12 mouse cellular contexts compared by ENCODE assay signal in genomic region chr8:111786701-111787588, GRCm38 (mm10). TPM values are rescaled to one million over a fixed set of nuclear protein-coding genes. Genes with fewer than 3 reads are reported as not detected.
DNase-seq lines count a peak whose midpoint lies in the region; ATAC-seq and TF ChIP-seq lines count a peak whose summit lies in the region.
"Had no signal": no experiment of that assay in that cellular context is flagged by ENCODE, and none has a peak within 500 bp of the region (broad histone marks: within the 10 kb centered on the region; RNA-seq: fewer than 3 reads in every experiment).

No protein-coding gene starts in this region.

- H3K4me3 ChIP-seq in layer of hippocampus, adult 2 months, result no peak overlapping the region
- H3K4me3 ChIP-seq in forebrain, embryonic 11.5 days (ENCODE audit: low read depth, low read length), result no peak overlapping the region
- H3K4me3 ChIP-seq in limb, embryonic 13.5 days, result no peak overlapping the region
- H3K4me3 ChIP-seq in stomach, embryonic 16.5 days (replicated peaks; ENCODE audit: low read length), result no peak overlapping the region
- H3K4me3 ChIP-seq in kidney, embryonic 14.5 days (ENCODE audit: low read length), result no peak overlapping the region

- H3K4me1 ChIP-seq in forebrain, embryonic 11.5 days (replicated peaks; ENCODE audit: control insufficient read depth, insufficient read depth, low read length), result peaks cover 9% of the 10 kb centered on the region; the same call in 1 of the 2 replicates
- peaks cover 45% of the 10 kb centered on the region for H3K4me1 ChIP-seq in limb, embryonic 13.5 days
- H3K4me1 ChIP-seq in stomach, embryonic 16.5 days (ENCODE audit: control insufficient read depth, insufficient read depth, low read length), result peaks cover 13% of the 10 kb centered on the region
- H3K4me1 ChIP-seq in kidney, embryonic 14.5 days (ENCODE audit: control insufficient read depth, insufficient read depth, low read length), result peaks cover 12% of the 10 kb centered on the region

- no peaks in the 10 kb centered on the region for H3K36me3 ChIP-seq in forebrain, embryonic 11.5 days (ENCODE audit: control insufficient read depth, insufficient read depth, low read length)
- H3K36me3 ChIP-seq in limb, embryonic 13.5 days, result peaks cover 20% of the 10 kb centered on the region
- H3K36me3 ChIP-seq in stomach, embryonic 16.5 days (ENCODE audit: control insufficient read depth, insufficient read depth, low read length), result no peaks in the 10 kb centered on the region
- peaks cover 3% of the 10 kb centered on the region; the same call in 1 of the 2 replicates for H3K36me3 ChIP-seq in kidney, embryonic 14.5 days (ENCODE audit: control insufficient read depth, insufficient read depth, low read length)

- no peak overlapping the region for H3K9ac ChIP-seq in forebrain, embryonic 11.5 days (ENCODE audit: low read length)
- H3K9ac ChIP-seq in limb, embryonic 13.5 days, result no peak overlapping the region
- H3K9ac ChIP-seq in stomach, embryonic 16.5 days (ENCODE audit: low read length), result no peak overlapping the region
- no peak overlapping the region for H3K9ac ChIP-seq in kidney, embryonic 14.5 days (ENCODE audit: low read depth, low read length)

- H3K27me3 ChIP-seq in forebrain, embryonic 11.5 days (ENCODE audit: control insufficient read depth, insufficient read depth, low read length), result no peaks in the 10 kb centered on the region
- no peaks in the 10 kb centered on the region for H3K27me3 ChIP-seq in limb, embryonic 13.5 days
- H3K27me3 ChIP-seq in stomach, embryonic 16.5 days (ENCODE audit: control insufficient read depth, insufficient read depth, low read length), result no peaks in the 10 kb centered on the region
- H3K27me3 ChIP-seq in kidney, embryonic 14.5 days (ENCODE audit: control insufficient read depth, insufficient read depth, low read length), result no peaks in the 10 kb centered on the region

- peak overlapping the region; percentile 16; the same call in 1 of the 2 replicates for H3K4me2 ChIP-seq in forebrain, embryonic 11.5 days (ENCODE audit: low read depth, low read length, severe bottlenecking)
- H3K4me2 ChIP-seq in limb, embryonic 13.5 days (replicated peaks), result peak overlapping the region; percentile 11; the same call in 1 of the 2 replicates
- H3K4me2 ChIP-seq in stomach, embryonic 16.5 days (ENCODE audit: low read depth, low read length), result no peak overlapping the region
- H3K4me2 ChIP-seq in kidney, embryonic 14.5 days (replicated peaks; ENCODE audit: low read depth, low read length), result no peak overlapping the region

- ATAC-seq in forebrain, embryonic 11.5 days (replicated peaks; ENCODE audit: low FRiP score), result 0 out of 2 replicates have a peak, but pooled peaks have one; percentile 49
- ATAC-seq in limb, embryonic 13.5 days (ENCODE audit: low FRiP score, low read depth), result peak; percentile 52; the same call in 1 of the 2 replicates
- no peak for ATAC-seq in stomach, embryonic 16.5 days (ENCODE audit: insufficient read depth, low FRiP score)
- ATAC-seq in kidney, embryonic 14.5 days (ENCODE audit: low FRiP score, low TSS enrichment), result no peak

- DNase-seq in layer of hippocampus, adult 2 months (ENCODE audit: low spot score in 2 of 2), result no peak
- no peak for DNase-seq in layer of hippocampus, adult 11-12 months (ENCODE audit: low spot score)
- no peak for DNase-seq in forebrain, embryonic 11.5 days (ENCODE audit: low spot score)
- no peak for DNase-seq in lung, adult 18-20 months
- DNase-seq in ovary, postnatal 14 days (ENCODE audit: low spot score), result no peak
- DNase-seq: right cerebral cortex, postnatal 14 days; thymus, postnatal 25 days had no signal

- TF ChIP-seq CTCF in layer of hippocampus, adult 2 months (conservative IDR thresholded peaks at IDR 0.05), result no peak

- H3K9me3 ChIP-seq in forebrain, embryonic 11.5 days (ENCODE audit: control insufficient read depth, low read length), result no peaks in the 10 kb centered on the region
- H3K9me3 ChIP-seq in limb, embryonic 13.5 days, result no peaks in the 10 kb centered on the region
- no peaks in the 10 kb centered on the region for H3K9me3 ChIP-seq in stomach, embryonic 16.5 days (replicated peaks; ENCODE audit: control insufficient read depth, low read length)
- H3K9me3 ChIP-seq in kidney, embryonic 14.5 days (ENCODE audit: control insufficient read depth, low read length), result no peaks in the 10 kb centered on the region

- H3K27ac ChIP-seq in layer of hippocampus, adult 2 months, result peak overlapping the region; percentile 60
- no peak overlapping the region for H3K27ac ChIP-seq in forebrain, embryonic 11.5 days (ENCODE audit: low read depth, low read length)
- peak overlapping the region; percentile 28; the same call in 1 of the 2 replicates for H3K27ac ChIP-seq in limb, embryonic 13.5 days
- H3K27ac ChIP-seq in stomach, embryonic 16.5 days (ENCODE audit: low read length), result 0 out of 2 replicates have a peak overlapping the region, but pooled peaks have one; percentile 41
- no peak overlapping the region for H3K27ac ChIP-seq in kidney, embryonic 14.5 days (ENCODE audit: low read depth, low read length)
- H3K27ac ChIP-seq: macrophage had no signal

- WGBS in forebrain, embryonic 11.5 days, result 34% methylated on average over 13 of the region's 13 CpGs
- WGBS in limb, embryonic 13.5 days, result 41% methylated on average over 13 of the region's 13 CpGs
- WGBS in stomach, embryonic 16.5 days, result 71% methylated on average over 13 of the region's 13 CpGs
- WGBS in kidney, embryonic 14.5 days, result 71% methylated on average over 13 of the region's 13 CpGs

RNA-seq across cellular contexts. Expression of gene Bcar1, which starts 43.3 kb away (rescaled TPM):
- 10 to 100 TPM; 66.1 to 69.7 TPM for total RNA-seq in layer of hippocampus, adult 2 months (2021)
- 60.1 and 60.8 TPM in 2 replicates for polyA plus RNA-seq in forebrain, embryonic 11.5 days (2014; fragmentation: Nextera tagmentation; extraction: Ambion mirVana)
- polyA plus RNA-seq in limb, embryonic 13.5 days (2015; fragmentation: Nextera tagmentation; extraction: Ambion mirVana), result 41.7 and 41.8 TPM in 2 replicates
- 38.5 and 44.6 TPM in 2 replicates for polyA plus RNA-seq in stomach, embryonic 16.5 days (2015; fragmentation: Nextera tagmentation; extraction: Ambion mirVana)
- 39.1 and 55.6 TPM in 2 replicates for polyA plus RNA-seq in kidney, embryonic 14.5 days (2014; fragmentation: Nextera tagmentation; extraction: Ambion mirVana)
- total RNA-seq: hematopoietic stem cell, adult 5-6 weeks had no signal

Comparison
In these comparisons a context has a peak if more than half of its experiments do, and no peak if none do; other contexts are left out.
1. H3K27ac ChIP-seq: peak in layer of hippocampus, adult 2 months (single experiment), limb, embryonic 13.5 days (single experiment) and stomach, embryonic 16.5 days (single experiment); none in forebrain, embryonic 11.5 days (single experiment) and kidney, embryonic 14.5 days (single experiment).
2. ATAC-seq: peak in forebrain, embryonic 11.5 days (single experiment) and limb, embryonic 13.5 days (single experiment); none in stomach, embryonic 16.5 days (single experiment) and kidney, embryonic 14.5 days (single experiment).
3. H3K4me2 ChIP-seq: peak in forebrain, embryonic 11.5 days (single experiment) and limb, embryonic 13.5 days (single experiment); none in stomach, embryonic 16.5 days (single experiment) and kidney, embryonic 14.5 days (single experiment).